Mouse (Mus musculus) hindbrain, embryonic 11.5 days (tissue): Measurements from ENCODE around the gene Umad1. TPM values are rescaled to one million over a fixed set of nuclear protein-coding genes. Genes with fewer than 3 reads are reported as not detected.

Experiments
- ATAC-seq: fragments of 200-750 bp; cut with Nextera tagmentation; 2 replicates; pipeline ENCODE4 v1.8.0; 2017; ENCODE audit warnings: mild to moderate bottlenecking, moderate TSS enrichment, moderate library complexity; ENCODE audit not compliant: low FRiP score
- DNase-seq: peaks from one replicate; pipeline ENCODE4 v3.0.0-alpha.2; 2015; ENCODE audit warnings: low spot score
- H3K27ac ChIP-seq: fragments of 300-500 bp; sonication (generic); 2 replicates; pipeline ENCODE4 v1.5.1; 2014; ENCODE audit warnings: mild to moderate bottlenecking, low read depth, low read length
- H3K27me3 ChIP-seq: fragments of 300-500 bp; sonication (generic); 2 replicates; pipeline ENCODE4 v1.6.1; 2014; ENCODE audit warnings: mild to moderate bottlenecking, low read length, moderate library complexity, mixed read lengths; ENCODE audit not compliant: control insufficient read depth, insufficient read depth
- H3K36me3 ChIP-seq: fragments of 300-500 bp; sonication (generic); 2 replicates; pipeline ENCODE4 v1.6.1; 2014; ENCODE audit warnings: mild to moderate bottlenecking, low read length, moderate library complexity, mixed read lengths; ENCODE audit not compliant: control insufficient read depth, insufficient read depth
- H3K4me1 ChIP-seq: fragments of 300-500 bp; sonication (generic); replicated peaks from 2 replicates; pipeline ENCODE4 v1.6.1; 2014; ENCODE audit warnings: low read length, mixed read lengths; ENCODE audit not compliant: control insufficient read depth, insufficient read depth
- H3K4me2 ChIP-seq: fragments of 300-500 bp; sonication (generic); replicated peaks from 2 replicates; pipeline ENCODE4 v1.6.1; 2014; ENCODE audit warnings: mild to moderate bottlenecking, low read depth, low read length
- H3K4me3 ChIP-seq: fragments of 300-500 bp; sonication (generic); 2 replicates; pipeline ENCODE4 v1.5.1; 2014; ENCODE audit warnings: low read depth, low read length
- H3K9ac ChIP-seq: fragments of 300-500 bp; sonication (generic); 2 replicates; pipeline ENCODE4 v1.6.1; 2014; ENCODE audit warnings: low read depth, low read length
- H3K9me3 ChIP-seq: fragments of 300-500 bp; sonication (generic); 2 replicates; pipeline ENCODE4 v1.6.1; 2016; ENCODE audit warnings: low read length; ENCODE audit not compliant: control insufficient read depth
- WGBS: fragments of 180-500 bp; shearing (Covaris S2); extraction: QIAGEN DNeasy Blood & Tissue Kit; methylation state at CpG from one replicate; pipeline ENCODE4 v1.1.7; 2014; 5-methylcytosine and 5-hydroxymethylcytosine counted together
- polyA plus RNA-seq: library from polyadenylated mRNA; unstranded; fragments of >200 nt; fragmentation: Nextera tagmentation; extraction: Ambion mirVana; gene quantifications from 2 replicates; pipeline ENCODE4 v1.2.1, GENCODE M21; 2014

Gene Umad1
- polyA plus RNA-seq, 1 experiment from 2014 or later: 28.8 TPM

- Histone ChIP-seq H3K9ac (no peak overlapping the region), H3K9me3 (no peaks in the 10 kb centered on the region), H3K4me3 (no peak overlapping the region), H3K36me3 (no peaks in the 10 kb centered on the region), H3K4me2 (no peak overlapping the region), H3K4me1 (no peaks in the 10 kb centered on the region), H3K27ac (no peak overlapping the region), H3K27me3 (no peaks in the 10 kb centered on the region)
- ATAC-seq (peak; percentile 73), DNase-seq (no peak)
- WGBS: 61% methylated on average over 2 of the region's 2 CpGs
Observed at GRCm38 (mm10) chr6:8368198-8368864, 109.2 kb downstream of the Umad1 start.

- ATAC-seq (no peak), DNase-seq (no peak)
- H3K27ac ChIP-seq: no peak overlapping the region
- H3K4me1 ChIP-seq: no peaks in the 10 kb centered on the region
- no peaks in the 10 kb centered on the region for H3K27me3 ChIP-seq
- no peaks in the 10 kb centered on the region for H3K9me3 ChIP-seq
- no peak overlapping the region for H3K4me2 ChIP-seq
- H3K4me3 ChIP-seq: no peak overlapping the region
- no peaks in the 10 kb centered on the region for H3K36me3 ChIP-seq
- WGBS: 86% methylated on average over 3 of the region's 3 CpGs
- H3K9ac ChIP-seq: no peak overlapping the region
Observed at GRCm38 (mm10) chr6:8370624-8371023, 111.5 kb downstream of the Umad1 start.

- H3K27ac ChIP-seq: no peak overlapping the region
- 74% methylated on average over 2 of the region's 2 CpGs for WGBS
- no peak overlapping the region for H3K4me2 ChIP-seq
- no peaks in the 10 kb centered on the region for H3K4me1 ChIP-seq
- no peaks in the 10 kb centered on the region for H3K36me3 ChIP-seq
- no peak for DNase-seq
- no peak overlapping the region for H3K4me3 ChIP-seq
- no peak overlapping the region for H3K9ac ChIP-seq
- H3K9me3 ChIP-seq: no peaks in the 10 kb centered on the region
- no peak for ATAC-seq
- no peaks in the 10 kb centered on the region for H3K27me3 ChIP-seq
Observed at GRCm38 (mm10) chr6:8373051-8373450, 114.0 kb downstream of the Umad1 start.

GRCm38 (mm10) chr6:8373851-8374250 lies 114.8 kb downstream of the Umad1 start:
- no peaks in the 10 kb centered on the region for H3K27me3 ChIP-seq
- ATAC-seq: no peak
- H3K9me3 ChIP-seq: no peaks in the 10 kb centered on the region
- no peaks in the 10 kb centered on the region for H3K36me3 ChIP-seq
- WGBS: 53% methylated on average over 8 of the region's 8 CpGs
- H3K9ac ChIP-seq: no peak overlapping the region
- H3K4me3 ChIP-seq: no peak overlapping the region
- DNase-seq: no peak
- H3K4me2 ChIP-seq: no peak overlapping the region
- no peaks in the 10 kb centered on the region for H3K4me1 ChIP-seq
- no peak overlapping the region for H3K27ac ChIP-seq

GRCm38 (mm10) chr6:8374290-8374689 lies 115.2 kb downstream of the Umad1 start:
- WGBS: 83% methylated on average over 6 of the region's 6 CpGs
- ATAC-seq: no peak

GRCm38 (mm10) chr6:8374712-8375111 lies 115.6 kb downstream of the Umad1 start:
- Histone ChIP-seq H3K36me3 (no peaks in the 10 kb centered on the region), H3K4me3 (no peak overlapping the region), H3K27ac (no peak overlapping the region), H3K27me3 (no peaks in the 10 kb centered on the region), H3K4me2 (no peak overlapping the region), H3K9me3 (no peaks in the 10 kb centered on the region), H3K4me1 (no peaks in the 10 kb centered on the region), H3K9ac (no peak overlapping the region)
- DNase-seq (no peak), ATAC-seq (0 out of 2 replicates have a peak, but pooled peaks have one; percentile 35)
- 86% methylated on average over 4 of the region's 4 CpGs for WGBS

More at GRCm38 (mm10) chr6:8374290-8374689, 115.2 kb downstream of the Umad1 start:
- no peaks in the 10 kb centered on the region for H3K9me3 ChIP-seq
- DNase-seq: no peak
- H3K4me3 ChIP-seq: no peak overlapping the region
- no peaks in the 10 kb centered on the region for H3K36me3 ChIP-seq
- no peaks in the 10 kb centered on the region for H3K4me1 ChIP-seq
- no peak overlapping the region for H3K9ac ChIP-seq
- no peak overlapping the region for H3K4me2 ChIP-seq
- H3K27ac ChIP-seq: no peak overlapping the region
- H3K27me3 ChIP-seq: no peaks in the 10 kb centered on the region

GRCm38 (mm10) chr6:8376351-8376750 lies 117.3 kb downstream of the Umad1 start:
- Histone ChIP-seq H3K4me1 (no peaks in the 10 kb centered on the region), H3K4me3 (no peak overlapping the region), H3K9me3 (no peaks in the 10 kb centered on the region), H3K27me3 (no peaks in the 10 kb centered on the region), H3K9ac (no peak overlapping the region), H3K36me3 (no peaks in the 10 kb centered on the region), H3K4me2 (no peak overlapping the region), H3K27ac (no peak overlapping the region)
- ATAC-seq: no peak
- no peak for DNase-seq
- 90% methylated on average over 5 of the region's 5 CpGs for WGBS

GRCm38 (mm10) chr6:8377667-8378066 lies 118.6 kb downstream of the Umad1 start:
- WGBS: 91% methylated on average over 8 of the region's 8 CpGs
- no peak for DNase-seq
- no peak overlapping the region for H3K9ac ChIP-seq
- no peaks in the 10 kb centered on the region for H3K36me3 ChIP-seq
- H3K27ac ChIP-seq: no peak overlapping the region
- H3K9me3 ChIP-seq: no peaks in the 10 kb centered on the region
- no peak overlapping the region for H3K4me3 ChIP-seq
- no peaks in the 10 kb centered on the region for H3K4me1 ChIP-seq
- H3K4me2 ChIP-seq: no peak overlapping the region
- no peak for ATAC-seq
- H3K27me3 ChIP-seq: no peaks in the 10 kb centered on the region

GRCm38 (mm10) chr6:8389307-8389706 lies 130.2 kb downstream of the Umad1 start:
- ATAC-seq (no peak), DNase-seq (no peak)
- Histone ChIP-seq H3K36me3 (no peaks in the 10 kb centered on the region), H3K4me1 (no peaks in the 10 kb centered on the region), H3K27ac (no peak overlapping the region), H3K4me2 (no peak overlapping the region), H3K27me3 (no peaks in the 10 kb centered on the region), H3K4me3 (no peak overlapping the region), H3K9ac (no peak overlapping the region), H3K9me3 (no peaks in the 10 kb centered on the region)
- WGBS: 95% methylated on average over 2 of the region's 2 CpGs
